Mouse (Mus musculus): Measurements from ENCODE around the gene Hyal1.
A peak's percentile ranks its signal among the peaks of the same experiment; 100 is the strongest.

Hyal1 gene

DNA sequence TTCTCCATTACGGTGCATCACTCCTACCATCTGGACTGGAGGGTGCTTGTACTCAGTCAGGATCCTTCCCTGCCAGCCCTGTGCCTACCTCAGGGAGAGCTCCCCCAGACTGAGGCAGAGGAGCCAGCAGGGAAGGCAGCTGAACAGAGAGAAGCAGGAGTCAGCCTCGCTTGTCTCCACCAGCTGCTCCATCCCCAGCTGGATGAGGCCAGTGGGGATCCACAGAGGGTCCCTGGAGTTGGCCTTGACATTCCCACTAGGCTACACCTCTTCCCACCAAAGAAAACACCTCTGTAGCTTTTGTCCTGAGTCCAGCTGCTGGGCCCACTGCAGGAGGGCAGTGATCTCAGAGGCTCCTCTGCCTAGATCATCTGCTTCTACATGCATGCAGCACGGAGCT lies 48.2 kb downstream of the Hyal1 start:
- DNase-seq: peak; percentile 28

DNA sequence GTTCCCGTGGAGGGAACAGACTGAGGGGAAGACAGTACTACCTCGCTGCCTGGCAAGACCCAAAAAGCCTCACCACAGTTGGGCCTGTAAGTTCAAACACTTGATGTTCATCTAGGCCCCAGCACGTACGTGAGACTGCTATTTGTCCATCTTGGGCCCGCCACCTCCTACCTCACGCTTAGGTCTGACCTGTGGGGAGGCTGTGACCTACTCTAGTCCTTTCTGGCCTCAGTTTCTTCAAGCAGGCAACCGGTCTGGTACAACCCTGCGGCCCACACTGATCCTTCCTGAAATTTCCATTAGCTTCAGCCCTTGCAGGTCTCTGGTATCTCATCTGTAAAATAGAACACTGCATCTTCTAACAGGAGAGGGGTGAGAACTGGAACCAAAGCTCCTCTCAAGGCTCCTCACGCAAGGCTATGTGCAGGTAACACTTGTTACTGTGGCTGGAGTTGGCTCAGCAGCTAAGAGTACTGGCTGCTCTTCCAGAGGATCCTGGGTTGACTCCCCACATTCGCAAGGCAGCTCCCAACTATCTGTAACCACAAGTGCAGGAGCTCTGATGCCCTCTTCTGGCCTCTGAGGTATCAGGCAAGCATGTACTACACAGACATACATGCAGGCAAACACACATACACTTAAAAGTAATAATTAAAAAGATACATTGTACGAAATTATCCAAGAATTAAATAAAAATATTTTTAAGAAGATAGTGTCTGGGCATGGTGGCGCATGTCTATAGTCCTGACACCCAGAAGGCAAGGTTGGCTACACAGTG lies 48.8 kb downstream of the Hyal1 start:
- no peak for DNase-seq

DNA sequence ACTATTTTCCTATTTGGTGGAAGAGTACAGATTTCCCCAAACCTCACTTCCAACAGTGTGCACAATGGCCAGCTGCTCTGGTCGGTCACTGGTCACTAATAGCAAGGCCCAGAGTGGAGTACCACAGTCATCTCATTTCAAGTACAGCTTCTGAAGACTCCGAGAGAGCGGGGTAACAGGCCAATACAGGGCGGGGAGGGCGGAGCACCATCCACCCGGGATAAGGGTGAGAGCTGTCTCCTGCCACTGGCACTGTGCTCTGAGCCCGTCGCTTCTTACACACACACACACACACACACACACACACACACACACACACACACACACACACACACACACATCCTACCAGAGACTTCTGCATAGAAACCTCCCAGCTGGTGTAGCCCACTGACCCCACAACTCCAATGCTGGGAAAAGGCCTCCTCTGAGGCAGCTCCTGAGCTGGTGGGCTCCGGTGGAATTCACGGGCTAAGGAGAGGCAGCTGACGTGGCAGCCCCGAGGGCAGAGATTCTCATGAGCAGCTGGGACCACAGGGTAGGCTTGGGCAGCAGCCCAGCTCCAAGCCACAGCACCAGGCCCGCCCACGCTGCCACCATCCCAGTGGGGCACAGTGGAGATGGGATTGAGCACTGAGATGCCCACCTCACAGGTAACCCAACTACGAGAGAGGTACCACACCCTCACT lies 49.6 kb downstream of the Hyal1 start:
- DNase-seq: peak; percentile 45

DNA sequence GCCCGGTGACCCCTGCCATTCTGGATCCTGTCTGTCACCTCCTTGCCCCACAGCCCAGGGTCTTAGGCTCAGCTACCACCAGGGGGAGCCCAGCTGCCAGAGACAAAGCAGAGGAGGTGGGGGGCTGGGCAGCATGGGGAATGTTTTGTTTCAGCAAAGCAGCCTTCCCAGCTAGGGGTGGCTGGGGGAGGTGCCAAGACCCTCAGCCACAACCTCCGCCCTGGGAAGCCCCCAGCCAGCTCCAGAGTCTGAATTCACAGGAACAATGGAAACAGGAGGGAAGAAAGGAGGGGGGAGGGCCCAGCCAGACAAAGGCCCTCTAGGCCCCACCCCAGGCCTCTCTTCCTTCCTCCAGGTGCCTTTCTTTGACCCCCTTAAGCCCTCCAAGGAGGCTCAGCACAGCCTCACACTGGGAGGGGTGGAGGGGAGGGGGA lies 50.1 kb downstream of the Hyal1 start:
- peak; percentile 81 for DNase-seq

DNA sequence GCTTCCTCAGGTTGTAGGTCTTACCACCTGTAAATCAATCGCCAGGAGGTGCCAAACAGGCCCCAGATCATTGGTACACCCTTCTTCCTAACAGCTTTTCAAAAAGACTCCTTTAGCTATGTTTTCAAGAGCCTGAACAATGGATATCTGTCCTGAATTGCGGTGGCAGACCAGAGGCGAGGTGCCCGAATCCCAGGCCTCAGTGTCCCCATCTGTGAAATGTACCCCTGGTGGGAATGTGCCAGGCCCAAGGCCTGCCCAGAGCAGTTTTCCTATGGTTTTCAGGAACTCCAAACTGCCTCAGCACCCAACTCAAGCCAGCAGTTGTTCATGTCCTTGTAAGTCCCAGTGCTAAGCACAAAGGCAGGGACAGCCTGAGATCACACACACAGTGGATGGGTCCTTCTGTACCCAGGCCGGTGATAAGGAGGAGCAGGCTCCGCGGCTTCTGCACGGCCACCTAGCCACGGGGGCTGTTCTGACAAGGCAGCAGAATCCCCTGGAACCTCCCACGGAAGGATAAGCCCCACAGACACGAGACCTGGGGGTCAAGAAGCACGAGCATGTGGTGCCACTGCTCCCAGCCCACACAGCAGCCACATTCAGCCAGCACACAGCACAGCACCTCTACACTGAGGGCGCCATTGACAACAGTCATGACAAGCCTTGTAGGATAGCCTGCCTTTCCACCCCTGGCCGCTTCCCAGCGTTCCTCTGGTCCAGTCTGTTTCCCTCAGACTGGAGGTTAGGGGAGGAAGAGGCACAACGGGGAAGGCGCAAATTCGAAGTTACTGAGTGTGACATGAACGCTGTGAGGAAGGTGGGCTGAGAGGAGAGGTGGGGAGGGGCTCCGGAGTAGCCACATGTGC lies 50.9 kb downstream of the Hyal1 start:
- DNase-seq: peak; percentile 51

DNA sequence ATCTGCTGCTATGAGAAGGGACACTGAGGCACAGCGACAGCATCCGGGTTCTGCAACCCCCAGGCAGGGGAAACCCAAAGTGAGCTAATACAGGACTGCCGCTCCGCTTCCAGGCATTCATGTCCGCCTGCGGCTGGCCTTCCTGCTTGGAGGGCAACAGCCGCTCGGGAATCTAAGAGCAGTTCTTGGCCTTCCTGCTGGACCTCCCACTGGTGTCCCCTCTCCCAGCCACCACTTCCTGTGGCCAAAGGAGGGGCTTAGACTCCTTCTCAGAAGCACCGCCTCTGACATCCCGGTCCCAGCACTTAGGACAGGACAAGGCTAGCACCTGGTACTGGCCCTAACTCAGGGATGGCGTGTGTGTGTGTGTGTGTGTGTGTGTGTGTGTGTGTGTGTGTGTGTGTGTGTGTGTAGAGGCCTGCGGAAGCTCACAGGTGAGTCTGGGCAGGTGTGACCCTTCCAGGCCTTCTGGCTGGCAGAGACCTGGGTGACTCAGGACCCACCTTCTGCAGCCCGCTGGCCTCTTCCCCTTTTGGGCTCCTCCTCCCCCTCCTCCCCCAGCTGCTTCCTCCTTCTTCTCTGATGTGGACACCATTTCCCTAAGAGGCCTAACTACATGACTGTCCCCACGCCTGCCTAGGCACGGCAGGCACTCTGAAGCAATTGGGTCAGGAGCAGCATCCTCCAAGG lies 52.1 kb downstream of the Hyal1 start:
- peak; percentile 48 for DNase-seq

DNA sequence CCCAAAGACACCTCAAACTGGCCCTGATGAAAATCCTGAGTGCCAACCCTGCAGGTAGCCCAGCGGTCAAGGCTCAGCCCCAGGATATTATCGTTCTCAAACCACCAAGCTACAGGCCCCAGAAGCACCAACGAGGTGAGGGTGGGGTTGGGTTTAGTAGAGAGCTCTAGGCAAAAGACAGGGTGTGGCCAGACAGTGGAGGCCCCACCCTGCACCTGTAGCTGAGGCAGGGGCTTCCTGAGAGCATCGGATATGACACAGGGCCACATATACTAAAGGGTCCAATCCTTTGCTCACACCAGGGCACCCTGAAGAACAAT lies 52.6 kb downstream of the Hyal1 start:
- peak; percentile 42 for DNase-seq

DNA sequence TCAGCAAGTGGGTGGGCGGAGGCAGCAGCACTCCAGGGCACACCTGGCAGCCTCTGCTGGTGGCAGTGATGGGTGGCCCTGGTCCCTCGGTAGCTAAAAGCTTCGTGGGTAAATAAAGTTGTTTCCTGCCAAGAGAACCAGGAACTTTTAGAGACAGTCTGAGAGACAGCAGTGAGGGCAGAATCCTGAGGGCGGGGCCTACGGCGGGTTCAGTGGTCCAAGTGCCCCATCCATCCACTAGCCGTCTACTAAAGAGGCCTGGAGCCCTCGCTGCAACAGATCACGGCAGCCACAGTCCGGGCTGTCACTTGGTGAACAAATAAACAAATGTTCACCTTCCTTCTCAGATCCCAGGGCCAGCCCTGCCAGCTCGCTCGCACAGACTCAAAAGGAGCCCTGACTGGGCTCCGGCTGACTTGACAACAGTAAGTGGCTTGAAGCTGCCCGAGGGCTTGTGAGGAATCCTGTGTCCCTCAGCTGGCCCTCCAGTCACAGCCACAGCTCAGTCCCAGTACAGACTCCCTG lies 53.2 kb downstream of the Hyal1 start:
- DNase-seq: peak; percentile 51

DNA sequence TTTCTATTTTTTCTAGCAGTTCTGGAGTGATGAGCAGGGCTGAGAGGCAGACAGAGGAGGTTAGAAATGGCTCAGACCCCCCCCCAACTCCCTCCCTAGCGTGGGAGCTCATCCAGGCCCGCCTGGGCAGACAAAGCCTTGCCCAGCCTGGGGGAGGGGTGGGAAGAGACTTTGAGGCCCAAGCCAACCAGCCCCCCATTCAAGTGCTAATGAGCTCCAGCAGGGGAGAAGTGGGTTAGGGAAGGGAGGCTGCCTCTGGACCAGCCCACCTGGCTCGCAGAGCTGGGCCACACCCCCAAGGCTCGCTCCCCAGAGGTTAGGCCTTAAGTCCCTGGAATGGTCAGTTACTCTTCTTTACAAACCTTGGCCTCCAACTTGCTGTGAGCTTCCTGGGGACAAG lies 53.8 kb downstream of the Hyal1 start:
- peak; percentile 64 for DNase-seq
